Mouse (Mus musculus) left cerebral cortex, postnatal 14 days (tissue): ENCODE data around the gene Syk. TPM values are rescaled to one million over a fixed set of nuclear protein-coding genes. Genes with fewer than 3 reads are reported as not detected.

ENCODE experiments used
- DNase-seq, 2 experiments: peaks; one replicate each; pipeline ENCODE4 v3.0.0; 2021 to 2022; ENCODE audit warnings: low spot score in 2 of 2, mixed read lengths in 1 of 2
- intact Hi-C: fragments of 180-260 bp; cut with DNase I; formaldehyde crosslinking; loops from one replicate; pipeline ENCODE4 v1.15.1; 2025
- total RNA-seq, 2 experiments: library from RNA; stranded (reverse); gene quantifications; 2 replicates each; pipeline ENCODE4 v1.2.3; 2021

Gene Syk
- total RNA-seq, 2 experiments from 2014 or later = 2.9 to 4.5 TPM

- intact Hi-C loops = no loop called here
- no peak for DNase-seq
These were observed 91.9 kb downstream of the Syk start for GRCm38 (mm10) chr13:52674839-52675238.

- intact Hi-C loops = no loop called here
- DNase-seq = no peak
These were observed 92.7 kb downstream of the Syk start for GRCm38 (mm10) chr13:52675526-52676294.

- no peak for DNase-seq
- intact Hi-C loops = no loop called here
These were observed 93.9 kb downstream of the Syk start for GRCm38 (mm10) chr13:52676671-52677445.

GRCm38 (mm10) chr13:52679906-52680305 lies 96.9 kb downstream of the Syk start:
- intact Hi-C loops = no loop called here
- peak; percentile 59 to 86 for DNase-seq

GRCm38 (mm10) chr13:52682107-52682506 lies 99.1 kb downstream of the Syk start:
- intact Hi-C loops = no loop called here

GRCm38 (mm10) chr13:52690425-52690824 lies 107.5 kb downstream of the Syk start:
- intact Hi-C loops = no loop called here
- DNase-seq = no peak

More at GRCm38 (mm10) chr13:52682107-52682506, 99.1 kb downstream of the Syk start:
- no peak for DNase-seq

GRCm38 (mm10) chr13:52692311-52692710 lies 109.3 kb downstream of the Syk start:
- intact Hi-C loops = no loop called here
- DNase-seq = no peak

GRCm38 (mm10) chr13:52694857-52695256 lies 111.9 kb downstream of the Syk start:
- intact Hi-C loops = no loop called here
- no peak for DNase-seq

Other genes starting within 250 kb of the Syk start
- gene Diras2, start 51.9 kb upstream of the Syk start, total RNA-seq = 100 to 1,000 TPM; 148 to 176 TPM